Comparison of ENCODE assay signal across 17 mouse cellular contexts in genomic region chr1:46887908-46888307, GRCm38 (mm10). TPM values are rescaled to one million over a fixed set of nuclear protein-coding genes. Genes with fewer than 3 reads are reported as not detected.
DNase-seq lines count a peak whose midpoint lies in the region; ATAC-seq and TF ChIP-seq lines count a peak whose summit lies in the region.
"Had no signal": no experiment of that assay in that cellular context is flagged by ENCODE, and none has a peak within 500 bp of the region (broad histone marks: within the 10 kb centered on the region; RNA-seq: fewer than 3 reads in every experiment).

No protein-coding gene starts in this region.

- TF ChIP-seq EP300 in heart, adult 2 months (IDR thresholded peaks at IDR 0.05; ENCODE audit: insufficient read depth, low read depth, low read length), result no peak

- TF ChIP-seq POLR2A in heart, adult 2 months (IDR thresholded peaks at IDR 0.05; ENCODE audit: insufficient read depth, low read depth, low read length), result no peak
- no peak for TF ChIP-seq POLR2A in cerebellum, adult 2 months (IDR thresholded peaks at IDR 0.05; ENCODE audit: borderline replicate concordance, insufficient read depth, low read length)

- peaks cover 9 to 22% of the 10 kb centered on the region in 2 experiments; a peak in 3 of 4 replicates for H3K4me1 ChIP-seq in heart, embryonic 14.5 days (ENCODE audit: control insufficient read depth in 2 of 2, insufficient read depth in 2 of 2, low read length in 2 of 2)
- no peaks in the 10 kb centered on the region for H3K4me1 ChIP-seq in heart, adult 2 months (ENCODE audit: control insufficient read depth, insufficient read depth, low read length)
- 0 out of 2 replicates have a peak, but pooled peaks cover 14% of the 10 kb centered on the region for H3K4me1 ChIP-seq in embryonic facial prominence, embryonic 13.5 days
- H3K4me1 ChIP-seq in limb, embryonic 15.5 days, result peaks cover 2% of the 10 kb centered on the region; the same call in 1 of the 2 replicates
- H3K4me1 ChIP-seq in cerebellum, adult 2 months (ENCODE audit: control insufficient read depth, insufficient read depth, low read length), result no peaks in the 10 kb centered on the region
- H3K4me1 ChIP-seq in forebrain, embryonic 11.5 days (replicated peaks; ENCODE audit: control insufficient read depth, insufficient read depth, low read length), result no peaks in the 10 kb centered on the region
- H3K4me1 ChIP-seq: hindbrain, embryonic 12.5 days; neural tube, embryonic 12.5 days had no signal

- 0 out of 4 replicates have a peak overlapping the region, but pooled peaks of 1 of the 2 experiments have one; percentile 14 for H3K4me3 ChIP-seq in heart, embryonic 14.5 days (ENCODE audit: control insufficient read depth in 1 of 2, insufficient read depth in 1 of 2, low read depth in 1 of 2, low read length in 2 of 2)
- no peak overlapping the region for H3K4me3 ChIP-seq in heart, adult 2 months
- H3K4me3 ChIP-seq in embryonic facial prominence, embryonic 13.5 days, result peak overlapping the region; percentile 10; the same call in 1 of the 2 replicates
- H3K4me3 ChIP-seq in limb, embryonic 15.5 days, result no peak overlapping the region
- H3K4me3 ChIP-seq in cerebellum, adult 2 months (replicated peaks; ENCODE audit: insufficient read depth, low read depth, low read length), result no peak overlapping the region
- no peak overlapping the region for H3K4me3 ChIP-seq in forebrain, embryonic 11.5 days (ENCODE audit: low read depth, low read length)
- H3K4me3 ChIP-seq: gastrocnemius, adult 2 months; hindbrain, embryonic 12.5 days; midbrain, embryonic 15.5 days; neural tube, embryonic 12.5 days had no signal

- no peaks in the 10 kb centered on the region for H3K9me3 ChIP-seq in heart, embryonic 14.5 days (ENCODE audit: control insufficient read depth, low read length)
- no peaks in the 10 kb centered on the region for H3K9me3 ChIP-seq in embryonic facial prominence, embryonic 13.5 days
- H3K9me3 ChIP-seq in limb, embryonic 15.5 days, result no peaks in the 10 kb centered on the region
- H3K9me3 ChIP-seq in forebrain, embryonic 11.5 days (ENCODE audit: control insufficient read depth, low read length), result no peaks in the 10 kb centered on the region
- H3K9me3 ChIP-seq: hindbrain, embryonic 12.5 days; midbrain, embryonic 15.5 days; neural tube, embryonic 12.5 days had no signal

- H3K36me3 ChIP-seq in heart, embryonic 14.5 days (ENCODE audit: control insufficient read depth, insufficient read depth, low read length), result no peaks in the 10 kb centered on the region
- H3K36me3 ChIP-seq in heart, adult 2 months (ENCODE audit: control insufficient read depth, insufficient read depth, low read length), result no peaks in the 10 kb centered on the region
- H3K36me3 ChIP-seq in embryonic facial prominence, embryonic 13.5 days, result no peaks in the 10 kb centered on the region
- no peaks in the 10 kb centered on the region for H3K36me3 ChIP-seq in limb, embryonic 15.5 days
- no peaks in the 10 kb centered on the region for H3K36me3 ChIP-seq in forebrain, embryonic 11.5 days (ENCODE audit: control insufficient read depth, insufficient read depth, low read length)
- H3K36me3 ChIP-seq: hindbrain, embryonic 12.5 days; midbrain, embryonic 15.5 days; neural tube, embryonic 12.5 days had no signal

- no peaks in the 10 kb centered on the region for H3K79me2 ChIP-seq in heart, adult 2 months (replicated peaks; ENCODE audit: control insufficient read depth, insufficient read depth, low read length)

- 7% methylated on average over 6 of the region's 6 CpGs for WGBS in heart, embryonic 14.5 days
- WGBS in heart, adult 2 months, result 33% methylated on average over 6 of the region's 6 CpGs
- WGBS in embryonic facial prominence, embryonic 13.5 days, result 14% methylated on average over 6 of the region's 6 CpGs
- 18% methylated on average over 6 of the region's 6 CpGs for WGBS in limb, embryonic 15.5 days
- WGBS in cerebellum, adult 2 months, result 29% methylated on average over 6 of the region's 6 CpGs
- 11% methylated on average over 6 of the region's 6 CpGs for WGBS in forebrain, embryonic 11.5 days

- no peak overlapping the region for H3K9ac ChIP-seq in heart, embryonic 14.5 days (ENCODE audit: low read length)
- H3K9ac ChIP-seq in heart, adult 2 months (ENCODE audit: low read depth, low read length), result no peak overlapping the region
- no peak overlapping the region for H3K9ac ChIP-seq in embryonic facial prominence, embryonic 13.5 days
- no peak overlapping the region for H3K9ac ChIP-seq in limb, embryonic 15.5 days
- no peak overlapping the region for H3K9ac ChIP-seq in forebrain, embryonic 11.5 days (ENCODE audit: low read length)
- H3K9ac ChIP-seq: hindbrain, embryonic 12.5 days; midbrain, embryonic 15.5 days; neural tube, embryonic 12.5 days had no signal

- peak overlapping the region in 1 of 2 experiments; percentile 38; a peak in 1 of 4 replicates for H3K27ac ChIP-seq in heart, embryonic 14.5 days (replicated peaks in 1 of 2; ENCODE audit: control insufficient read depth in 1 of 2, insufficient read depth in 1 of 2, low read depth in 2 of 2, low read length in 2 of 2)
- no peak overlapping the region for H3K27ac ChIP-seq in heart, adult 2 months
- H3K27ac ChIP-seq in embryonic facial prominence, embryonic 13.5 days, result peak overlapping the region; percentile 71
- H3K27ac ChIP-seq in limb, embryonic 15.5 days, result peak overlapping the region; percentile 22; the same call in 1 of the 2 replicates
- no peak overlapping the region for H3K27ac ChIP-seq in cerebellum, adult 2 months (ENCODE audit: insufficient read depth, low read length)
- no peak overlapping the region for H3K27ac ChIP-seq in forebrain, embryonic 11.5 days (ENCODE audit: low read depth, low read length)
- H3K27ac ChIP-seq: gastrocnemius, adult 2 months; hindbrain, embryonic 12.5 days; midbrain, embryonic 15.5 days; neural tube, embryonic 12.5 days had no signal

- intact Hi-C loops in heart, adult 2 months (cut with DNase I), result no loop called here

- peak overlapping the region; percentile 48 for H3K4me2 ChIP-seq in heart, embryonic 14.5 days (ENCODE audit: low read length)
- H3K4me2 ChIP-seq in embryonic facial prominence, embryonic 13.5 days, result peak overlapping the region; percentile 28; the same call in 1 of the 2 replicates
- H3K4me2 ChIP-seq in limb, embryonic 15.5 days, result no peak overlapping the region
- no peak overlapping the region for H3K4me2 ChIP-seq in forebrain, embryonic 11.5 days (ENCODE audit: low read depth, low read length, severe bottlenecking)
- H3K4me2 ChIP-seq: hindbrain, embryonic 12.5 days; midbrain, embryonic 15.5 days; neural tube, embryonic 12.5 days had no signal

- no peak for TF ChIP-seq CTCF in heart, adult 2 months (IDR thresholded peaks at IDR 0.05)
- no peak for TF ChIP-seq CTCF in cerebellum, adult 2 months (IDR thresholded peaks at IDR 0.05; ENCODE audit: borderline replicate concordance, insufficient read depth, low read depth, low read length)

- H3K27me3 ChIP-seq in heart, embryonic 14.5 days (ENCODE audit: control insufficient read depth, insufficient read depth, low read length), result no peaks in the 10 kb centered on the region
- no peaks in the 10 kb centered on the region for H3K27me3 ChIP-seq in heart, adult 2 months (ENCODE audit: control insufficient read depth, insufficient read depth, low read length)
- no peaks in the 10 kb centered on the region for H3K27me3 ChIP-seq in embryonic facial prominence, embryonic 13.5 days
- H3K27me3 ChIP-seq in limb, embryonic 15.5 days, result no peaks in the 10 kb centered on the region
- H3K27me3 ChIP-seq in cerebellum, adult 2 months (ENCODE audit: control insufficient read depth, insufficient read depth, low read length), result no peaks in the 10 kb centered on the region
- H3K27me3 ChIP-seq in forebrain, embryonic 11.5 days (ENCODE audit: control insufficient read depth, insufficient read depth, low read length), result no peaks in the 10 kb centered on the region
- H3K27me3 ChIP-seq: hindbrain, embryonic 12.5 days; midbrain, embryonic 15.5 days; neural tube, embryonic 12.5 days had no signal

- no peak for DNase-seq in heart, adult 2 months
- peak; percentile 9 for DNase-seq in R1 (ENCODE audit: low read depth, low spot score)
- DNase-seq in cerebellum, adult 2 months, result no peak
- no peak for DNase-seq in forebrain, embryonic 11.5 days (ENCODE audit: low spot score)
- no peak for DNase-seq in c-Kit-positive CD71-positive TER-119-positive erythroid progenitor cells, embryonic 14.5 days (ENCODE audit: low spot score)
- DNase-seq: adrenal gland, postnatal 14 days; B cell, adult 2 months; cerebellum, postnatal 36 days; gastrocnemius, adult 2 months; retina, postnatal 1 day; thymus, postnatal 14 days had no signal

- no peak for ATAC-seq in heart, embryonic 14.5 days (ENCODE audit: insufficient number of reproducible peaks, insufficient read depth, low FRiP score, low read depth)
- no peak for ATAC-seq in embryonic facial prominence, embryonic 13.5 days (ENCODE audit: insufficient number of reproducible peaks, insufficient read depth, low FRiP score, low TSS enrichment, low read depth)
- ATAC-seq in limb, embryonic 15.5 days (ENCODE audit: insufficient number of reproducible peaks, low FRiP score, low TSS enrichment, low read depth), result no peak
- ATAC-seq in forebrain, embryonic 11.5 days (replicated peaks; ENCODE audit: low FRiP score), result no peak
- ATAC-seq: midbrain, embryonic 15.5 days had no signal

RNA-seq across cellular contexts. Expression of gene Slc39a10, which starts 4.7 kb away (rescaled TPM):
- polyA plus RNA-seq in heart, embryonic 14.5 days (2014; fragmentation: Nextera tagmentation; extraction: Ambion mirVana), result 27.0 and 27.8 TPM in 2 replicates
- total RNA-seq in heart, adult 2 months (2021), result 10 to 100 TPM in 1 of 2 experiments, 1 to 10 TPM in 1; 9.2 to 10.3 TPM
- polyA plus RNA-seq in heart, adult 2 months (2012; rRNA removed), result 3.5 and 6.7 TPM in 2 replicates
- 58.5 and 62.2 TPM in 2 replicates for polyA plus RNA-seq in embryonic facial prominence, embryonic 13.5 days (2015; fragmentation: Nextera tagmentation; extraction: Ambion mirVana)
- polyA plus RNA-seq in limb, embryonic 15.5 days (2015; fragmentation: Nextera tagmentation; extraction: Ambion mirVana), result 38.0 and 49.4 TPM in 2 replicates
- polyA plus RNA-seq in cerebellum, adult 2 months (2012; rRNA removed), result 32.6 and 34.3 TPM in 2 replicates
- polyA plus RNA-seq in forebrain, embryonic 11.5 days (2014; fragmentation: Nextera tagmentation; extraction: Ambion mirVana), result 76.5 and 78.4 TPM in 2 replicates

Comparison
In these comparisons a context has a peak if more than half of its experiments do, and no peak if none do; other contexts are left out.
1. H3K27ac ChIP-seq: peak in embryonic facial prominence, embryonic 13.5 days (single experiment) and limb, embryonic 15.5 days (single experiment); none in heart, adult 2 months (single experiment), cerebellum, adult 2 months (single experiment) and forebrain, embryonic 11.5 days (single experiment).
2. H3K4me2 ChIP-seq: peak in heart, embryonic 14.5 days (single experiment) and embryonic facial prominence, embryonic 13.5 days (single experiment); none in limb, embryonic 15.5 days (single experiment) and forebrain, embryonic 11.5 days (single experiment).